Mouse (Mus musculus) lung, adult 2 months (tissue): Measurements from ENCODE around the gene Tjp3. TPM values are rescaled to one million over a fixed set of nuclear protein-coding genes. Genes with fewer than 3 reads are reported as not detected.

Source experiments
- DNase-seq: peaks from one replicate; pipeline ENCODE4 v3.0.0; 2022
- H3K4me1 ChIP-seq: fragments of 200-500 bp; 2 replicates; pipeline ENCODE4 v1.6.1; 2011; ENCODE audit warnings: low read length; ENCODE audit not compliant: control insufficient read depth, insufficient read depth
- H3K4me3 ChIP-seq: fragments of 200-500 bp; replicated peaks from 2 replicates; pipeline ENCODE3; 2011; ENCODE audit warnings: low read depth, mild to moderate bottlenecking, control low read depth, low read length; ENCODE audit errors: extremely low read depth
- CTCF ChIP-seq: fragments of 200-500 bp; IDR thresholded peaks from 2 replicates; pipeline ENCODE4 v1.5.1; 2011; ENCODE audit warnings: mild to moderate bottlenecking, low read length, control low read depth; ENCODE audit not compliant: insufficient read depth
- POLR2A ChIP-seq: fragments of 200-500 bp; IDR thresholded peaks from 2 replicates; pipeline ENCODE4 v1.6.1; 2011; ENCODE audit warnings: low read depth, mild to moderate bottlenecking, control low read depth, low read length, borderline replicate concordance; ENCODE audit errors: extremely low read depth
- WGBS: fragments of 180-500 bp; shearing (Covaris S2); methylation state at CpG from one replicate; pipeline ENCODE4 v1.1.7; 2018; 5-methylcytosine and 5-hydroxymethylcytosine counted together
- polyA plus RNA-seq: library from polyadenylated mRNA; depleted of rRNA; stranded (reverse); fragments of >200 nt; gene quantifications from 2 replicates; pipeline ENCODE4 v1.2.3, GENCODE M21; 2012

The Tjp3 gene
- polyA plus RNA-seq, 1 experiment = 27.6 TPM

DNA sequence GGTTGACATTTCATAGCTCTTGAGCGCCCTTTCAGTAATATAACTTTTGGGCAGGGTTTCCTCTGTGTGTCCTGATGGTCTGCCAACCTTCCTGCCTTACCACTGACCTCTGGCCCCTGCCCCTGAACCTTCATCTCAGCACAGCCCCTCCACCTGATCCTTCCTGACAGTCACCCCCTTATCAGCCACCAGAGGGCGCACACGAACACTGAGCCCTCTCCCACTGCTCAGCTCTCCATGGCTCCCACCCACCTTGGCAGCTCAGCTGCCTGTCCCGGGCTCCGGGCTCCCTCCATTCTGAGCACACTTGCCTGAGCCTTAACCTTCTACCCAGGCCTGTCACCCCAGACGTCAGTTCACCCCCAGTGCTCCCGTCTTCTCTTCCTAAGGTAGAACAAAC, 2.1 kb downstream of the Tjp3 start:
- DNase-seq = peak; percentile 64
- no peak overlapping the region for H3K4me3 ChIP-seq
- peaks cover 12% of the 10 kb centered on the region for H3K4me1 ChIP-seq
- 6% methylated on average over 7 of the region's 7 CpGs for WGBS
- TF ChIP-seq POLR2A (no peak), CTCF (peak; percentile 90)

GRCm38 (mm10) chr10:81288601-81289000, 2.8 kb downstream of the Tjp3 start:
- 38% methylated on average over 6 of the region's 6 CpGs for WGBS
- peaks cover 7% of the 10 kb centered on the region; the same call in 1 of the 2 replicates for H3K4me1 ChIP-seq
- DNase-seq = no peak

GRCm38 (mm10) chr10:81287513-81288157, 3.7 kb downstream of the Tjp3 start:
- WGBS = 49% methylated on average over 8 of the region's 8 CpGs
- TF ChIP-seq POLR2A = no peak
- peak; percentile 94 for TF ChIP-seq CTCF
- DNase-seq = peak; percentile 60
- no peak overlapping the region for H3K4me3 ChIP-seq
- peaks cover 6% of the 10 kb centered on the region; the same call in 1 of the 2 replicates for H3K4me1 ChIP-seq

More at GRCm38 (mm10) chr10:81288601-81289000, 2.8 kb downstream of the Tjp3 start:
- TF ChIP-seq POLR2A (no peak), CTCF (peak; percentile 51)
- no peak overlapping the region for H3K4me3 ChIP-seq

- Histone ChIP-seq H3K4me1 (peaks cover 6% of the 10 kb centered on the region; the same call in 1 of the 2 replicates), H3K4me3 (no peak overlapping the region)
- no peak for DNase-seq
- WGBS = 36% methylated on average over 6 of the region's 6 CpGs
- TF ChIP-seq POLR2A (no peak), CTCF (no peak)
Measured at GRCm38 (mm10) chr10:81286586-81286985, 4.8 kb downstream of the Tjp3 start.

- 2% methylated on average over 54 of the region's 54 CpGs for WGBS
- peak; percentile 93 for DNase-seq
- Histone ChIP-seq H3K4me3 (peak overlapping the region; percentile 64), H3K4me1 (peaks cover 3% of the 10 kb centered on the region; the same call in 1 of the 2 replicates)
- TF ChIP-seq CTCF (no peak), POLR2A (no peak)
Measured at GRCm38 (mm10) chr10:81285694-81286450, 5.5 kb downstream of the Tjp3 start.

GRCm38 (mm10) chr10:81284719-81285118, 6.7 kb downstream of the Tjp3 start:
- no peak overlapping the region for H3K4me3 ChIP-seq
- peaks cover 3% of the 10 kb centered on the region; the same call in 1 of the 2 replicates for H3K4me1 ChIP-seq
- peak; percentile 64 for DNase-seq
- TF ChIP-seq POLR2A (no peak), CTCF (no peak)
- WGBS = 21% methylated on average over 17 of the region's 17 CpGs

- peaks cover 3% of the 10 kb centered on the region; the same call in 1 of the 2 replicates for H3K4me1 ChIP-seq
- TF ChIP-seq POLR2A (no peak), CTCF (no peak)
- H3K4me3 ChIP-seq = no peak overlapping the region
- WGBS = 42% methylated on average over 6 of the region's 6 CpGs
- no peak for DNase-seq
Measured at GRCm38 (mm10) chr10:81284189-81284588, 7.2 kb downstream of the Tjp3 start.

- Histone ChIP-seq H3K4me3 (no peak overlapping the region), H3K4me1 (no peaks in the 10 kb centered on the region)
- no peak for DNase-seq
- 46% methylated on average over 10 of the region's 10 CpGs for WGBS
- TF ChIP-seq POLR2A = no peak
- TF ChIP-seq CTCF = no peak
Measured at GRCm38 (mm10) chr10:81279496-81279895, 11.9 kb downstream of the Tjp3 start.

GRCm38 (mm10) chr10:81277676-81278075, 13.7 kb downstream of the Tjp3 start:
- Histone ChIP-seq H3K4me3 (no peak overlapping the region), H3K4me1 (no peaks in the 10 kb centered on the region)
- TF ChIP-seq CTCF (no peak), POLR2A (no peak)
- WGBS = 77% methylated on average over 22 of the region's 22 CpGs
- no peak for DNase-seq
